Mouse (Mus musculus) right cerebral cortex, postnatal 4 days (tissue): Measurements from ENCODE around the gene Epha3.

ENCODE experiments used
- DNase-seq: peaks from one replicate; pipeline ENCODE4 v3.0.0-alpha.2; 2022

Epha3 gene

GRCm38 (mm10) chr16:63646577-63646976 is 217.4 kb downstream of the Epha3 start:
- no peak for DNase-seq

DNA sequence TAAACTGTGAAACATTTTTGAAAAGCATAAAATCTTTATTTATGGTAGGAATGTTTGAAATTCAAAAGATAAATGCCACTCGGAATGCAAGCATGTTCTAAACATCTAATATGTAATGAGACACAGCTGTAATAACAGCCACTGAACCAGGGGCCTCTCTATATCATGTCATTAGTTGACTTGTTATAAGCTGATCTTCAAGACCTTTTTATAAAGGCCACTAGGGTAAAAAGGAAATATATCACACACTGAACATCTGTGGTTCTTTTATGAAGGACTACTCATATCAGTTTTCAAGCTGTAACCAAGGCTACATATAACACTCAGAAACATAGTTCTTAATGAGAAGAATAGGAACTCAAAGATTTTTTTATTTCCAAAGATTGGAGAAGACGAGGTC is 221.3 kb downstream of the Epha3 start:
- DNase-seq = no peak

DNA sequence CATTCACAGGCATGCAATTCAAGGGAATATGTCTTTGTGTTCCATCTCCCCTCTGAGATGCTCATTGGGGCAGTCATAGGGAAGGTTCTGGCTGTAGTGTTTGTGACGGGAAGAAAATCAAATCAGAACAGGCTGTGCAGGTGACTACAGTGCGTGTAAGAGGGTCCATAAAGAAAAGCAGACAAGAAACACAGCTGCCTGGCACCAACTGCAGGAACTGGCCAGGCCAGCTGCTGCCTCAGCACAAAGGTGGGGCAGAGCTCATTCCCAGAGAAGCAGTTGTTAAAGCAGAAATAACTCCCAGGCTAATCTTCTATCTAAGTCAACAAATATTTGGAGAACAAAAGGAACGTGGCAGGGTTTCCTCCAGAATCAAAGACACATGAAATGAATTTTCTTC is 222.4 kb downstream of the Epha3 start:
- DNase-seq = no peak

- DNase-seq = no peak
Measured at GRCm38 (mm10) chr16:63638701-63639100, 225.3 kb downstream of the Epha3 start.

- no peak for DNase-seq
Measured at GRCm38 (mm10) chr16:63633748-63634166, 230.2 kb downstream of the Epha3 start.

DNA sequence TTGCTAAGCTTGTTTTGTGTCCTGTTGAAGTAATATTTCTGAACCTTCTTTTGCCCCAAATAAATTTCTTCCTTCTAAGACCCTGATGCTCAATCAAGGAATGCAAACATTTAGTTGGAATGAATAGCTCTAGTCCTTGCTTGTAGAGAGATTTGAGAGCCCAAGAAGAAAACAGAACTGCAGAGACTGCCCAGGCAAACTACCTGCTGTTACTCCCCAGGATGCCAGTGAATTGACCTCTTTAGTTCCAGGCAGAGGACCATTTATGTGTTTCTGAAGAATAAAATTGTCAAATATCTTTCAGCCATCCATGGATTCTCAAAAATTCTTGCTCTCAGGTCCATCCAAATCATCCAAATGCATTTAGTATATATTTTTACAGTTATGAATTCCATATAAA is 238.7 kb downstream of the Epha3 start:
- DNase-seq = no peak

DNA sequence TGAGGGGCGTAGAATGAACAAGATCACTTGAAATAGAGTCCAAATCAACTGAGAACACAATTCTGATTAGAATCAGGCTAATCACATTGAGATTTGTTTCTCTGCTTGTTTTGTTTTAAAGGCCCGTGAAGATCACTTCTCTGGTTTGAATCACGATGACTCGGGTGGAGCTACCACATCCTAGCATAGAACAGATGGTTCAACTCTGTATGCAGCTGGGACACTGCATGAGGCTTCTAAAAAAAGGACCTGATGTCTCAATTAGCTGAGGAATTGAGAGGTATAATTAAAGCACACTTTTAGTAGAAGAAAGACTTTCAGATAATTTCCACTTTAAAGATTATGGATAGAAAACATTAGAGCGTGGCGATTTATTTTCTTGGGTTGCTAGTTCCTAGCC is 242.1 kb downstream of the Epha3 start:
- DNase-seq = no peak

GRCm38 (mm10) chr16:63615396-63615795 is 248.6 kb downstream of the Epha3 start:
- no peak for DNase-seq

- DNase-seq = no peak
Measured at GRCm38 (mm10) chr16:63613006-63613405, 251.0 kb downstream of the Epha3 start.

- DNase-seq = no peak
Measured at GRCm38 (mm10) chr16:63600229-63600628, 263.7 kb downstream of the Epha3 start.

DNA sequence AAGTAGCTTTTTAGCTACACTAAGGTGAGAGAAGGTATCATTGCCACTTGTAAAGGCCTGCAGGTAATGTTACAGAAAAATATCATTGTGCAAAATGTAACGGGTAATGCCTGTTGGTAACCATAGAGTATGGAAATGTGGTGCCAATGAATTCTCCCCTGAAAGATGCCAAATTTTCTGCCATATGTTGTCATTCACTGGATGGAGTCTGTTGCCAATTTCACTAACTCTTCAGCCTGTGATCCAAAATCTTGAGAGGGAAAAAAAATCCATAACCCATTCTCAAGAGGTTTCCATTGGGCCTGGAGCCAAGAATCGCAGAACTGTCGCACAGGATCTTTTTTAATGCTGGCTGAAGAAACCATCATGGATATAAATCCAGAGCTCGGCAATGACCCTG is 269.3 kb downstream of the Epha3 start:
- peak; percentile 11 for DNase-seq

DNA sequence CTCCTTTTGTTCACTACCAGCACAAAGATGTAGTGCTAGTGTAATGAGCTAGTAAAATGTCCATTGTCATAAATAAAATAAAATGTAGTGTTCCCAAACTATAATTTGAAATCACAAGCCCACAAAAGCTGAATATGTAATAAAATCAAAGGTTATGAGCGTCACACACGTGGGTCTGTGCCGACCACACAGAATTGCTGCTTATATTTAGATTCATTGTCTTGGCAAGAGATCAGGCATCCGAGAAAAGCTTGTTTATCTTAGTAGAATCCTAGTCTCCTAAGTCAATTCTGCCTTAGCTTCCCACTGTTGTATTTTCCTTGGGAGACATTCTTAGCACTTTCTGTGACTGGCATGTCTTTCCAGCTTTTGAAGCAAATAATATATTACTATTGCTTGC is 294.2 kb downstream of the Epha3 start:
- DNase-seq = no peak

GRCm38 (mm10) chr16:63566106-63566836 is 297.7 kb downstream of the Epha3 start:
- DNase-seq = no peak

DNA sequence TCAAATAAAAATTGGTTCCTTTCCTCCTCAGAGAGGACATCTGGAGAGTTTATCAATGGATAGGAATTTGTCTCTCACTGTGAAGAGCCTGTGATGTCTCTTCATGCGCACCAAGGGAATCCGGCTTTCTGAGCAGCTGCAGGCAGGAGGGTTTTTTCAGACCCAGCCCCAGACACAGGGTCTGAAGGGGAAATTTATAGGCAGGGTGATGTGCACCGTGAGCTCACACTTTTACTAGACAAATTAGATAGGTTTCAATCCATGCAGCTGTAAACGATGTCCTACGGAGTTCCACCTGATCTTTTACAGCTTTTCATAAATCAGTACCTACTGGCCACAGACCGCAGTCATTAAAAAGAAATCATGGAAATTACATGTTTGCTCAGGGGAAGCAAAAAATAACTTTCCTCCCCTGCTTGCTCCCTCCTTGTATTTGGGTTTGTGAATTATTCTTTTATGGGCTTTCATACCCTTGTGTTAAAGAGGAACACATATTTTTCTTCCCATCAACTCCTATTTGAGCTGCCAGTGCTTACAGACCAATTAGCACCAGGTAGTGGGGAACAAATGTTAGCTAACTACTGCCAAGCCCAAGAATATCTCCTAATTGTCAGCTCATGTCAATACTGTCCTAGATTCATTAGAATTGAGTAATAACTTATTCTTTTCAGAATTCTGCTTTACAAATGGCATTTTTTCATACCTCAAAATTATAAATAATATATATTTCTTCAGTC is 307.4 kb downstream of the Epha3 start:
- DNase-seq = no peak

GRCm38 (mm10) chr16:63552531-63552930 is 311.4 kb downstream of the Epha3 start:
- DNase-seq = no peak

DNA sequence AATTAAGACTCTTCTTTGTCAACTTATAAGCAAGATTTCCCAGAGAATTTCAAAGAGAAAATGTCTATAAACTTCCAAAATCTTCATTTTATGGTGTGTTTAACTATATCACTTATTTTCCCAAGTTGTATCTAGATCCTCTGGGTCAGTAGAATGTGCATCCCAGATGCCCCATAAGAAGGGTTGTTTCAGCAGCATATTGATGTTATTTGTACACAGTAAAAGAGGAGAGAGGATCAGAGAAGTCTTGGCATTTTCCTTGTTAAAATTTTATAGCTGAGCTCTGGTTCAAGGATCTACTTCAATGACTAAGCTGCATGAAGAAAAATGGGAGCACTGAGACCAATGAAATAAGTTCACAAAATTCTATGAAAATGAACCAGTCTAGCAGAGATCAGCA is 324.5 kb downstream of the Epha3 start:
- no peak for DNase-seq

DNA sequence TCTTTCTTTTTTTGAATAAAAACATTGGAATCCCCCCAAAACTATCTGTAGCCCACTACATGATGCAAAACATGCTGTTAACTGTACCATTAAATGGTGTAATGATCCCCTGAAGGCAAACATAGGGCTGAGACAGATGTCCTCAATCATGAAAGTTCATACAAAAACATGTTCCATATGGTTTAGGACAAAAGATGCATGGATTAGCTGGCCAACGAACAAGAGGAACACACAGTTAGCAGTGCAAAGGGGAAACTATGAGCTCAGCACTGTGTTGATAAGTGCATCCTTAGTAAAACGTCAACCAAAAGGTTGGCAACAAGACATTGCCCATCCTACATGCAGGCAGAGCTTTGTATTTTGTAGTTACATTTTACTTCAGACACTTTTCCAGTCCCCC is 335.2 kb downstream of the Epha3 start:
- DNase-seq = no peak

DNA sequence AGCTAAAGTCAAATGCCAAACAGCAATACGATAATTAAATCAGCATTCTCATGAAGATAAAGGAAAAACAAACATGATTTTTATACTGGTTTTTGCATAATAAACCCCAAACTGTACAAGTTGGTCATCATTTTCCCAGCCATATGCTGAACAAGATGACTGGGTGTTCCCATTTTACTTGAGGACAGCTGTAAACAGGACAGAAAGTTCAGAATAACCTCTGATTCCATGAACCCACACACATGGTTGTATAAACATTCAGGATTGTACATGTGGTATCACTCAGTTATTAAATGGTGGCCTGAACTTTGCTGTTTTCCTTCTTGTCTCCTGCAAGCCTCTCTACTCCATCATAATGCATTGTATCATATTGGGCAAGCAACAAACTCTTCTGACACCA is 346.3 kb downstream of the Epha3 start:
- DNase-seq = no peak

DNA sequence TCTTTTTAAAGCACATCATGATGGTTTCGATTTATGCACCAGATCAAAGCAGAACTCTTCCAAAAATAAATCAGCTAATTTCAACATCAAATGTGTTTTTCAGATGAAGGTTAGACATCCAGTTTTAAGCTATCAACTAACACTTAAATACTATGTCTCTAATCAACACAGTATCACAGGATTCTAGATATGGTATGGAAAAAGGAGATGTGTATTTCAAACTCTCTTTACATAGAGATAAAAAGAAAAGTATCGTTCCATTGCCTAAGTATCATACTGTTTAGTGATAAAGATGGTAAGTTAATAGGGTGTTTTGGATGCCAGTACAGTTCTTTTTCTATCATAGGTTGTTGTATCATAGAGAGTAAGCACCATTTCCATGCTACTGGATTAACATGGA is 353.9 kb downstream of the Epha3 start:
- no peak for DNase-seq

GRCm38 (mm10) chr16:63506437-63506836 is 357.5 kb downstream of the Epha3 start:
- no peak for DNase-seq

DNA sequence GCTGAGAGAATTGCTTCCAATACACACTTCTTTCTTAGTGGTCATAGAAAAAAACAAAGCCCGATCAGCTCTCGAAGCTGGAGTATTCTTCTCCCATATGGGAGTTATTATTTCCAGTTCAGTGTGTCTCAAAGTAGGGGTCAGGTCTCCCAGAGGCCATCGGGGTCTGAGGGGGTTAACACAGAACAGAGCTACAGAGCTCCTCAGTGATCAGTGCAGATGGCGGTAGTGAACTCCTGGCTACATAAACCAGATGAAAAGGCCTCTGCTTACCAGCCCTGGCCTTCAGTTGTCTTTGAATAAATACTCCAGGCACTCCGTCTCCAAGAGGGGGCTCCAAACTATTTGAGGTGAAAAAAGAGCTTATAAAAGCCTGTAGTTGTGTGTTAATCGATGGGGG is 362.5 kb downstream of the Epha3 start:
- DNase-seq = no peak

- no peak for DNase-seq
Measured at GRCm38 (mm10) chr16:63500975-63501393, 363.0 kb downstream of the Epha3 start.
